27 mouse cellular contexts compared by ENCODE assay signal in genomic region chr14:111270239-111270638, GRCm38 (mm10).
"Had no signal": no experiment of that assay in that cellular context is flagged by ENCODE, and none has a peak within 500 bp of the region (broad histone marks: within the 10 kb centered on the region; RNA-seq: fewer than 3 reads in every experiment).

No protein-coding gene starts in this region.

- H3K4me1 ChIP-seq: embryonic facial prominence, embryonic 10.5 days; embryonic facial prominence, embryonic 12.5 days; embryonic facial prominence, embryonic 13.5 days; embryonic facial prominence, embryonic 15.5 days; forebrain, embryonic 10.5 days; forebrain, embryonic 12.5 days; forebrain, embryonic 13.5 days; forebrain, embryonic 15.5 days had no signal

- H3K9me3 ChIP-seq: embryonic facial prominence, embryonic 10.5 days; embryonic facial prominence, embryonic 12.5 days; embryonic facial prominence, embryonic 13.5 days; embryonic facial prominence, embryonic 15.5 days; forebrain, embryonic 10.5 days; forebrain, embryonic 12.5 days; forebrain, embryonic 13.5 days; forebrain, embryonic 15.5 days had no signal

- DNase-seq: cerebellum, adult 9-10 months; cerebellum, adult 9-11 months; cerebellum, postnatal 10 days; cerebellum, postnatal 14 days; cerebellum, postnatal 25 days; cerebellum, postnatal 36 days; embryo, embryonic 11 days; forebrain, postnatal 0 days; gastrocnemius, adult 2 months; gastrocnemius, postnatal 10 days; gastrocnemius, postnatal 14 days; gastrocnemius, postnatal 25 days; gastrocnemius, postnatal 36 days; heart, adult 11 months; heart, adult 18-20 months; heart, adult 2 months had no signal

- H3K27ac ChIP-seq: embryonic facial prominence, embryonic 10.5 days; embryonic facial prominence, embryonic 12.5 days; embryonic facial prominence, embryonic 13.5 days; embryonic facial prominence, embryonic 15.5 days; forebrain, embryonic 10.5 days; forebrain, embryonic 12.5 days; forebrain, embryonic 13.5 days; forebrain, embryonic 15.5 days; gastrocnemius, adult 2 months; heart, adult 2 months had no signal

- H3K4me3 ChIP-seq: embryonic facial prominence, embryonic 10.5 days; embryonic facial prominence, embryonic 12.5 days; embryonic facial prominence, embryonic 13.5 days; embryonic facial prominence, embryonic 15.5 days; erythroblast, embryonic 14.5 days; forebrain, embryonic 10.5 days; forebrain, embryonic 12.5 days; forebrain, embryonic 13.5 days; forebrain, embryonic 15.5 days; gastrocnemius, adult 2 months; heart, adult 2 months had no signal

- ATAC-seq: forebrain, embryonic 13.5 days; forebrain, embryonic 14.5 days; forebrain, embryonic 15.5 days; forebrain, embryonic 16.5 days; forebrain, postnatal 0 days had no signal

- H3K27me3 ChIP-seq: embryonic facial prominence, embryonic 12.5 days; embryonic facial prominence, embryonic 13.5 days; embryonic facial prominence, embryonic 15.5 days; forebrain, embryonic 12.5 days; forebrain, embryonic 13.5 days; forebrain, embryonic 15.5 days had no signal

- H3K36me3 ChIP-seq: embryonic facial prominence, embryonic 10.5 days; embryonic facial prominence, embryonic 12.5 days; embryonic facial prominence, embryonic 13.5 days; embryonic facial prominence, embryonic 15.5 days; forebrain, embryonic 10.5 days; forebrain, embryonic 12.5 days; forebrain, embryonic 15.5 days had no signal

- H3K9ac ChIP-seq: embryonic facial prominence, embryonic 12.5 days; embryonic facial prominence, embryonic 13.5 days; embryonic facial prominence, embryonic 15.5 days; forebrain, embryonic 12.5 days; forebrain, embryonic 13.5 days; forebrain, embryonic 15.5 days; forebrain, postnatal 0 days had no signal
